Mouse (Mus musculus) liver, postnatal 0 days (tissue): ENCODE data around the gene Pofut2. TPM values are rescaled to one million over a fixed set of nuclear protein-coding genes. Genes with fewer than 3 reads are reported as not detected.

Experiments used
- ATAC-seq: fragments of 200-750 bp; cut with Nextera tagmentation; 2 replicates; pipeline ENCODE4 v1.8.0; 2017; ENCODE audit warnings: mild to moderate bottlenecking, moderate library complexity
- DNase-seq: peaks from one replicate; pipeline ENCODE4 v3.0.0-alpha.2; 2016
- H3K27ac ChIP-seq: fragments of 300-500 bp; sonication (generic); 2 replicates; pipeline ENCODE4 v1.5.1; 2014; ENCODE audit warnings: antibody characterized with exemption, moderate library complexity, mild to moderate bottlenecking, low read depth
- H3K27me3 ChIP-seq: fragments of 300-500 bp; sonication (generic); 2 replicates; pipeline ENCODE4 v1.6.1; 2014; ENCODE audit warnings: low read length, control low read depth, mixed read lengths; ENCODE audit not compliant: insufficient read depth
- H3K36me3 ChIP-seq: fragments of 300-500 bp; sonication (generic); replicated peaks from 2 replicates; pipeline ENCODE4 v1.6.1; 2014; ENCODE audit warnings: mild to moderate bottlenecking, control low read depth, low read length, moderate library complexity, mixed read lengths; ENCODE audit not compliant: insufficient read depth
- H3K4me1 ChIP-seq: fragments of 300-500 bp; sonication (generic); 2 replicates; pipeline ENCODE4 v1.6.1; 2014; ENCODE audit warnings: antibody characterized with exemption, mild to moderate bottlenecking, control low read depth; ENCODE audit not compliant: insufficient read depth
- H3K4me2 ChIP-seq: fragments of 300-500 bp; sonication (generic); 2 replicates; pipeline ENCODE4 v1.6.1; 2014; ENCODE audit warnings: low read depth, mild to moderate bottlenecking, low read length, moderate library complexity, mixed read lengths
- H3K4me3 ChIP-seq: fragments of 300-500 bp; sonication (generic); 2 replicates; pipeline ENCODE4 v1.5.1; 2014; ENCODE audit warnings: low read depth, low read length
- H3K9ac ChIP-seq: fragments of 300-500 bp; sonication (generic); replicated peaks from 2 replicates; pipeline ENCODE4 v1.6.1; 2014; ENCODE audit warnings: mild to moderate bottlenecking, moderate library complexity
- H3K9me3 ChIP-seq: fragments of 300-500 bp; sonication (generic); 2 replicates; pipeline ENCODE4 v1.6.1; 2016; ENCODE audit warnings: mild to moderate bottlenecking, control low read depth, low read length, mixed read lengths
- CTCF ChIP-seq: sonication (generic); IDR thresholded peaks from 2 replicates; pipeline ENCODE4 v1.5.1; 2016; ENCODE audit warnings: antibody characterized with exemption, low read depth
- EP300 ChIP-seq: IDR thresholded peaks from 2 replicates; pipeline ENCODE4 v1.6.1; 2016; ENCODE audit warnings: antibody characterized with exemption, low read depth, mild to moderate bottlenecking
- WGBS: fragments of 180-500 bp; shearing (Covaris S2); extraction: QIAGEN DNeasy Blood & Tissue Kit; methylation state at CpG from one replicate; pipeline ENCODE4 v1.1.7; 2014; ENCODE audit not compliant: insufficient replicate concordance; 5-methylcytosine and 5-hydroxymethylcytosine counted together
- polyA plus RNA-seq: library from polyadenylated mRNA; unstranded; fragments of >200 nt; fragmentation: Nextera tagmentation; extraction: Ambion mirVana; gene quantifications from 2 replicates; pipeline ENCODE4 v1.2.1, GENCODE M21; 2015

Gene Pofut2
- polyA plus RNA-seq, 1 experiment from 2014 or later: 17.2 TPM

DNA sequence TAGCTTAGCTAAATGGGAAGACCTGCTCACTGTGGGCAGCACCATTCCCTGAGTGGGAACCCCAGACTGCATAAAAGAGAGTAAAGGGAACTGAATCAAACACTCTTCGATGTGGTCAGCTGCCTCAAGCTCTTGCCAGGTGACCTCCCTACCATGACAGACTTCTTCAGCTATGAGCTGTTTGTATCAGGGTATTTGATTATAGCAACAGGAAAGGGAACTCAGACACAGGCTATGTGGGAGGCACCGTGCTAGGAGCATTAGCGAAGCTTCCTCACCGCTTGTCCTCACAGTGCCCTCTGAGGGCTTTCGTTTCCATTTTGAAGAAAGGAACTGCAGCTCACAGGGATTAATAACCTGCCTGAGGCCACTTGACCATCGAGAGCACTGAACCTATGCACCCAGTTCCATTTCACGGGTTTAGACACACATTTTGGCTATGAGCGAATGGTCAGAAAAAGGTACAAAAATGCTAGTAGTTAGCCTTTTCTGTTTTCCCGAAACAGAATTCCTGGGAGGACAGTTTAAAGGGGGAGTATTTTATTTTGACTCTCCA lies 55.8 kb downstream of the Pofut2 start:
- DNase-seq: no peak

DNA sequence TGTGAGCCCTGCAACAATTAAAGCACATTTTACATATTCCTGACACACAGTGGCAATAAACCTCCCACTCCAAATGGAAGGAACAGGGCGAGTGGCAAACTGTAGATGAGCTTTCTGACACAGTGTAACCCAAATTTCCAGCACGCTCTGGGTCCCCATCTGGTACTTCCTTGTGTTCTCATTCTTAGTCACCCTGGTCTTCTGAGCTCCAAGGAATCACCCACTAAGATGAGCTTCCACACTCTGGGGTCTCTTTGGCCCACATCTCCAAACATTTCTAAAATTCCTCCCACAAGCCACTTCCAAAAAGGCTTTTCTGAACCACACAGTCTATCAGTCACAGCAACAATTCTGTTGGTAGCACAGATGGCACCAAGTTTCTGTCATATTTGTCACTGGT lies 56.7 kb downstream of the Pofut2 start:
- no peak overlapping the region for H3K9ac ChIP-seq
- H3K27me3 ChIP-seq: no peaks in the 10 kb centered on the region
- ATAC-seq: no peak
- no peak overlapping the region for H3K27ac ChIP-seq
- WGBS: 81% methylated on average over 2 of the region's 2 CpGs
- H3K4me2 ChIP-seq: no peak overlapping the region
- no peaks in the 10 kb centered on the region for H3K4me1 ChIP-seq
- no peaks in the 10 kb centered on the region for H3K36me3 ChIP-seq
- TF ChIP-seq EP300: no peak
- TF ChIP-seq CTCF: no peak
- no peak for DNase-seq
- no peaks in the 10 kb centered on the region for H3K9me3 ChIP-seq
- H3K4me3 ChIP-seq: no peak overlapping the region

More for the DNA sequence above, 55.8 kb downstream of the Pofut2 start:
- no peaks in the 10 kb centered on the region for H3K9me3 ChIP-seq
- no peak overlapping the region for H3K9ac ChIP-seq
- no peak overlapping the region for H3K27ac ChIP-seq
- no peaks in the 10 kb centered on the region for H3K4me1 ChIP-seq
- no peak for ATAC-seq
- H3K4me3 ChIP-seq: no peak overlapping the region
- no peaks in the 10 kb centered on the region for H3K36me3 ChIP-seq
- WGBS: 58% methylated on average over 9 of the region's 9 CpGs
- TF ChIP-seq CTCF (no peak), EP300 (no peak)
- no peak overlapping the region for H3K4me2 ChIP-seq
- H3K27me3 ChIP-seq: no peaks in the 10 kb centered on the region

Other genes starting within 250 kb of the Pofut2 start
- 7.1 and 10.5 TPM in 2 replicates for gene Slc19a1, start 227.0 kb upstream of the Pofut2 start, polyA plus RNA-seq
- 137 and 167 TPM in 2 replicates for gene Col18a1, start 92.7 kb upstream of the Pofut2 start, polyA plus RNA-seq
- gene Adarb1, start 159.1 kb downstream of the Pofut2 start, polyA plus RNA-seq: 1.8 TPM in 2 replicates